Mouse (Mus musculus) midbrain, embryonic 11.5 days (tissue): ENCODE data around the gene Ifnar2. TPM values are rescaled to one million over a fixed set of nuclear protein-coding genes. Genes with fewer than 3 reads are reported as not detected.

ENCODE experiments used
- ATAC-seq: fragments of 200-750 bp; cut with Nextera tagmentation; 2 replicates; pipeline ENCODE4 v1.8.0; 2017; ENCODE audit warnings: moderate TSS enrichment, moderate library complexity; ENCODE audit not compliant: low FRiP score
- DNase-seq: peaks from one replicate; pipeline ENCODE4 v3.0.0; 2015; ENCODE audit warnings: low spot score; ENCODE audit errors: missing footprints
- H3K27ac ChIP-seq: fragments of 300-500 bp; sonication (generic); 2 replicates; pipeline ENCODE4 v1.5.1; 2014; ENCODE audit warnings: low read depth, low read length
- H3K27me3 ChIP-seq: fragments of 300-500 bp; sonication (generic); 2 replicates; pipeline ENCODE4 v1.6.1; 2014; ENCODE audit warnings: mild to moderate bottlenecking, low read length, moderate library complexity, mixed read lengths; ENCODE audit not compliant: control insufficient read depth, insufficient read depth
- H3K36me3 ChIP-seq: fragments of 300-500 bp; sonication (generic); 2 replicates; pipeline ENCODE4 v1.6.1; 2014; ENCODE audit warnings: mild to moderate bottlenecking, low read length, moderate library complexity, mixed read lengths; ENCODE audit not compliant: control insufficient read depth, insufficient read depth
- H3K4me1 ChIP-seq: fragments of 300-500 bp; sonication (generic); 2 replicates; pipeline ENCODE4 v1.6.1; 2014; ENCODE audit warnings: low read length; ENCODE audit not compliant: control insufficient read depth, insufficient read depth
- H3K4me2 ChIP-seq: fragments of 300-500 bp; sonication (generic); 2 replicates; pipeline ENCODE4 v1.6.1; 2014; ENCODE audit warnings: mild to moderate bottlenecking, moderate library complexity
- H3K4me3 ChIP-seq: fragments of 300-500 bp; sonication (generic); 2 replicates; pipeline ENCODE4 v1.5.1; 2014; ENCODE audit warnings: low read depth, low read length
- H3K9ac ChIP-seq: fragments of 300-500 bp; sonication (generic); 2 replicates; pipeline ENCODE4 v1.6.1; 2014; ENCODE audit warnings: low read length
- H3K9me3 ChIP-seq: fragments of 300-500 bp; sonication (generic); 2 replicates; pipeline ENCODE4 v1.6.1; 2016; ENCODE audit warnings: low read length; ENCODE audit not compliant: control insufficient read depth
- WGBS: fragments of 180-500 bp; shearing (Covaris S2); extraction: QIAGEN DNeasy Blood & Tissue Kit; methylation state at CpG from one replicate; pipeline ENCODE4 v1.1.7; 2014; 5-methylcytosine and 5-hydroxymethylcytosine counted together
- polyA plus RNA-seq: library from polyadenylated mRNA; unstranded; fragments of >200 nt; fragmentation: Nextera tagmentation; extraction: Ambion mirVana; gene quantifications from 2 replicates; pipeline ENCODE4 v1.2.1, GENCODE M21; 2014

Ifnar2 gene
- polyA plus RNA-seq, 1 experiment from 2014 or later = 32.6 TPM

GRCm38 (mm10) chr16:91405640-91406584 is 33.3 kb downstream of the Ifnar2 start, which contains the start of gene Il10rb:
TSS of gene Il10rb (plus strand) at chr16:91406164.
- Histone ChIP-seq H3K27me3 (no peaks in the 10 kb centered on the region), H3K27ac (no peak within 1 kb of the TSS), H3K9ac (peak within 1 kb of the TSS; percentile 77), H3K9me3 (no peaks in the 10 kb centered on the region), H3K4me1 (peaks cover 3% of the 10 kb centered on the region; the same call in 1 of the 2 replicates), H3K36me3 (no peaks in the 10 kb centered on the region; the same call in 1 of the 2 replicates), H3K4me2 (peak within 1 kb of the TSS; percentile 100), H3K4me3 (peak within 1 kb of the TSS; percentile 68)
- peak; percentile 83 for ATAC-seq
- WGBS = 8% methylated on average over 50 of the region's 51 CpGs
- peak; percentile 94 for DNase-seq

DNA sequence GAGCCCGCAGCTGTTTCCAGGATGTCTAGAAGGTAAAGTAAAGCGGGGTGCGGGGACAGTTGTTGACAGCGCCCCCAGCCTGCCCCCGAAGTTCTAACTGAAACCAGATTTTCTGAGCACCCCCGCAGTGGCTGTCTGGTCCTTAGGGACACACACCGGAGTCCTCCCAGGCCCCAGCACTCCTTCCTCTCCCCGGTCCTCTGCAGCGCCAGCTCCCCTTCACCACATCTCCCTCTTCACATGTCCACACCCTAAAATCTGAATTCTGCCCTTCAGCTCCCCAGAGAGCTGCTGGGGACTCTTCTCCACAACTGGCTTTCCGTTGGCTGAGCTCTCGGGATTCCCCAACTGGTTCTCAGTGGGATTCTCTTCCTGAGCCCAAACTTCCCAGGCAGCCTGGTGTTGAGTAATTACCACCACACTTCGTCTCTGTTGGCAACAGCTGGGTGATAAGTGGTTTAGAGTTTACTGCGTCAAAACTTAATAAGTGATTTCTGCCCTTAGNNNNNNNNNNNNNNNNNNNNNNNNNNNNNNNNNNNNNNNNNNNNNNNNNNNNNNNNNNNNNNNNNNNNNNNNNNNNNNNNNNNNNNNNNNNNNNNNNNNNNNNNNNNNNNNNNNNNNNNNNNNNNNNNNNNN is 34.1 kb downstream of the Ifnar2 start:
- ATAC-seq (peak; percentile 26; the same call in 1 of the 2 replicates), DNase-seq (peak; percentile 94)
- 4% methylated on average over 13 of the region's 13 CpGs for WGBS

DNA sequence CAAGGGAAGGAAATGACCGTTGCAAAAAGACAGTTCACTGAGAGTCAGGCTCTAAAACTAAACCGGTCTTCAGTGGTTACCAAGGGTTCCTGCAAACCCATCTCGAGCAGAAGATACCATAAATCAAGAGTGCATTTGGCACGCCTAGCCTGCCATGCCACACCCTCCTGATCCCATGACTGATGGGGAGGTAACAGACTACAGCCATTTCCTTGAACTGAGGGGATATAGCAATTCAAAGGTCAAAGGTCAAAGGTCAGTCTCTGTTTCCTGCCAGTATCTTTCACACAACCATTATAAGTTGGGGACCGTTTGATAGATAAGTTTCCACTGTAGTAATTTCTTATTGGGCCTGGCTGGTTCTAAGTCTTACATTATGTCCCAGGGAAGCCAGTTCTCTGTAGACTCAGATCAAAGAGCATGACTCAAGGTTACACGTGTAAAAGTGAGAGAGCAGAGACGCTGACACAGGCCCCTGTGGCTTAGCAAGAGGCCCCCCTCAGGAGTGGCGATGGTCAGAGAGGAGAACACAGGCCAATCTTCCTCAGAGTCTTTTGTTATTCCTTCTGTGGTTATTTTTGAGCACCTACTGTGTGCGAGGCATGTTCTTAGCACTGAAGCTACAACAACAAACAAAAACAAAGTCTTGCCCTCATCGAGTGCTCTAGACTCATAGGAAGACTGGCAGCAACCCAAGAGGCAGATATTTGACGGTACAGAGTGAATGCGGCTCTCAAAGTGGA is 40.7 kb downstream of the Ifnar2 start:
- DNase-seq (no peak), ATAC-seq (no peak)
- no peak overlapping the region for H3K4me2 ChIP-seq
- WGBS = 81% methylated on average over 12 of the region's 12 CpGs
- no peaks in the 10 kb centered on the region for H3K27me3 ChIP-seq
- no peak overlapping the region for H3K4me3 ChIP-seq
- H3K9me3 ChIP-seq = no peaks in the 10 kb centered on the region
- H3K4me1 ChIP-seq = no peaks in the 10 kb centered on the region
- no peak overlapping the region for H3K9ac ChIP-seq
- H3K36me3 ChIP-seq = no peaks in the 10 kb centered on the region
- H3K27ac ChIP-seq = no peak overlapping the region

More for the DNA sequence above, 34.1 kb downstream of the Ifnar2 start:
- H3K27me3 ChIP-seq = no peaks in the 10 kb centered on the region
- H3K9me3 ChIP-seq = no peaks in the 10 kb centered on the region
- H3K4me1 ChIP-seq = peaks cover 3% of the 10 kb centered on the region; the same call in 1 of the 2 replicates
- no peaks in the 10 kb centered on the region; the same call in 1 of the 2 replicates for H3K36me3 ChIP-seq
- H3K9ac ChIP-seq = peak overlapping the region; percentile 77
- H3K4me2 ChIP-seq = peak overlapping the region; percentile 100
- H3K27ac ChIP-seq = no peak overlapping the region
- H3K4me3 ChIP-seq = peak overlapping the region; percentile 68

GRCm38 (mm10) chr16:91415391-91416189 is 43.0 kb downstream of the Ifnar2 start:
- Histone ChIP-seq H3K4me3 (no peak overlapping the region), H3K27me3 (no peaks in the 10 kb centered on the region), H3K27ac (no peak overlapping the region), H3K36me3 (no peaks in the 10 kb centered on the region), H3K9me3 (no peaks in the 10 kb centered on the region), H3K9ac (no peak overlapping the region), H3K4me1 (no peaks in the 10 kb centered on the region), H3K4me2 (no peak overlapping the region)
- WGBS = 89% methylated on average over 9 of the region's 9 CpGs
- DNase-seq (no peak), ATAC-seq (no peak)

DNA sequence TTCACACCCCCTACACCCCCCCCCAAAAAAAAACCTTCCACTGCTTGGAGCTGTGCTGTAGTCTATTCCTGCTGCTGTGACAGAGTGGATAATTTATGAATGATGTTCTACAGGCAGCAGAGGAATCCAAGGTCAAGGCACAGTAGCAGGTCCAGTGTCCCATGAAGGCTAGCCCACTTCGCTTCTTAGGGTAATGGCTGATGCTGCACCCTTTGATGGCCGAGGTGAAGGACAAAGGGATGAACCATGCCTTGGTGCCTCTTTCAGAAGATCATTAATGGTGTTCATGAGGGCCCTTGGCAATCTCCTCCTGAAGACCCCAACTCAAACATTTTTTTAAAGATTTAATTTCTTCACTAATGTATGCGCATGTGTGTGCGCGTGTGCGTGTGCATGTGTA is 43.8 kb downstream of the Ifnar2 start:
- Histone ChIP-seq H3K9ac (no peak overlapping the region), H3K4me1 (no peaks in the 10 kb centered on the region), H3K27ac (no peak overlapping the region), H3K36me3 (no peaks in the 10 kb centered on the region), H3K4me2 (no peak overlapping the region), H3K9me3 (no peaks in the 10 kb centered on the region), H3K27me3 (no peaks in the 10 kb centered on the region), H3K4me3 (no peak overlapping the region)
- ATAC-seq (no peak), DNase-seq (no peak)
- 95% methylated on average over 6 of the region's 6 CpGs for WGBS

DNA sequence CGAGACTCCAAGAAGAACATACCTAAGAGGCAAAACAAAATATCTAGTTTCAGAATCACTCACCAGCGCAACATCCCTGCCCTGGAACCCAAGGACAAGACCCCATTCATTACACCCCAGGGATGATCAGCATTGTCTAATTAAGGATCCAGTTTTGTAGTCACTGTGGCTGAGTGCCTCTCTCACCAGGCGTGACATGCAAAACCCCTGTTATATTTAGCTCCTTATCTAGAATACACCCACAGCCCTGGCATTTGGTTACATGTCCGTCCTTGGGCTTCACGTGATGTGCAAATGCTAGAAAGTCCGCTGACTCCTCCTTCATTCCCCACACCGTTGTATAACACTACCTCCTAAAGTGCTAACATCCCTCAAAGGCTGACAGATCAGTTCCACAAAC is 44.4 kb downstream of the Ifnar2 start:
- WGBS = 87% methylated on average over 7 of the region's 7 CpGs

GRCm38 (mm10) chr16:91418531-91418930 is 45.9 kb downstream of the Ifnar2 start:
- Histone ChIP-seq H3K27ac (no peak overlapping the region), H3K4me2 (no peak overlapping the region), H3K9me3 (no peaks in the 10 kb centered on the region), H3K27me3 (no peaks in the 10 kb centered on the region), H3K4me3 (no peak overlapping the region), H3K36me3 (no peaks in the 10 kb centered on the region), H3K4me1 (no peaks in the 10 kb centered on the region), H3K9ac (no peak overlapping the region)
- DNase-seq (no peak), ATAC-seq (no peak)
- 80% methylated on average over 5 of the region's 5 CpGs for WGBS

More for the DNA sequence above, 44.4 kb downstream of the Ifnar2 start:
- DNase-seq (no peak), ATAC-seq (no peak)
- no peak overlapping the region for H3K4me3 ChIP-seq
- no peaks in the 10 kb centered on the region for H3K27me3 ChIP-seq
- no peak overlapping the region for H3K4me2 ChIP-seq
- H3K4me1 ChIP-seq = no peaks in the 10 kb centered on the region
- H3K9ac ChIP-seq = no peak overlapping the region
- no peaks in the 10 kb centered on the region for H3K9me3 ChIP-seq
- H3K27ac ChIP-seq = no peak overlapping the region
- H3K36me3 ChIP-seq = no peaks in the 10 kb centered on the region

GRCm38 (mm10) chr16:91425816-91426215 is 53.2 kb downstream of the Ifnar2 start:
- Histone ChIP-seq H3K9ac (no peak overlapping the region), H3K27me3 (no peaks in the 10 kb centered on the region), H3K9me3 (no peaks in the 10 kb centered on the region), H3K4me3 (no peak overlapping the region), H3K36me3 (no peaks in the 10 kb centered on the region), H3K27ac (no peak overlapping the region), H3K4me2 (no peak overlapping the region), H3K4me1 (no peaks in the 10 kb centered on the region)
- DNase-seq (no peak), ATAC-seq (no peak)
- WGBS = 96% methylated on average over 6 of the region's 6 CpGs
